Mouse (Mus musculus): ENCODE results near the gene Idua. TPM values are rescaled to one million over a fixed set of nuclear protein-coding genes. Genes with fewer than 3 reads are reported as not detected.

Idua gene
- polyA plus RNA-seq, 1 experiment from 2014 or later: 11.5 TPM

GRCm38 (mm10) chr5:108677605-108678295, 17.6 kb downstream of the Idua start:
- Histone ChIP-seq H3K27ac (replicated peaks) (peak overlapping the region; percentile 90), H3K4me1 (peaks cover 19% of the 10 kb centered on the region), H3K36me3 (peaks cover 9% of the 10 kb centered on the region), H3K4me3 (peak overlapping the region; percentile 54), H3K9me3 (replicated peaks) (no peaks in the 10 kb centered on the region), H3K27me3 (ENCODE audit: low read depth, poor library complexity, severe bottlenecking) (no peaks in the 10 kb centered on the region)
- WGBS: 4% methylated on average over 25 of the region's 25 CpGs
- DNase-seq (ENCODE audit: low spot score): peak; percentile 78

- DNase-seq (ENCODE audit: low spot score): no peak
- no peaks in the 10 kb centered on the region for H3K27me3 ChIP-seq (ENCODE audit: low read depth, poor library complexity, severe bottlenecking)
- H3K27ac ChIP-seq (replicated peaks): no peak overlapping the region
- WGBS: 83% methylated on average over 6 of the region's 6 CpGs
- H3K9me3 ChIP-seq (replicated peaks): no peaks in the 10 kb centered on the region
- H3K4me3 ChIP-seq: no peak overlapping the region
- peaks cover 3% of the 10 kb centered on the region; the same call in 1 of the 2 replicates for H3K36me3 ChIP-seq
- H3K4me1 ChIP-seq: peaks cover 19% of the 10 kb centered on the region
These were observed 18.2 kb downstream of the Idua start for GRCm38 (mm10) chr5:108678296-108678854.

GRCm38 (mm10) chr5:108679909-108680308, 19.8 kb downstream of the Idua start:
- Histone ChIP-seq H3K4me3 (no peak overlapping the region), H3K36me3 (no peaks in the 10 kb centered on the region), H3K9me3 (replicated peaks) (no peaks in the 10 kb centered on the region), H3K4me1 (peaks cover 19% of the 10 kb centered on the region), H3K27me3 (ENCODE audit: low read depth, poor library complexity, severe bottlenecking) (no peaks in the 10 kb centered on the region), H3K27ac (replicated peaks) (no peak overlapping the region)
- DNase-seq (ENCODE audit: low spot score): no peak
- 60% methylated on average over 3 of the region's 3 CpGs for WGBS

GRCm38 (mm10) chr5:108680871-108681270, 20.7 kb downstream of the Idua start:
- no peaks in the 10 kb centered on the region for H3K9me3 ChIP-seq (replicated peaks)
- H3K27me3 ChIP-seq (ENCODE audit: low read depth, poor library complexity, severe bottlenecking): no peaks in the 10 kb centered on the region
- WGBS: 92% methylated on average over 6 of the region's 6 CpGs
- H3K36me3 ChIP-seq: no peaks in the 10 kb centered on the region
- H3K27ac ChIP-seq (replicated peaks): no peak overlapping the region
- peaks cover 17% of the 10 kb centered on the region for H3K4me1 ChIP-seq
- no peak overlapping the region for H3K4me3 ChIP-seq
- DNase-seq (ENCODE audit: low spot score): no peak

- Histone ChIP-seq H3K4me1 (peaks cover 22% of the 10 kb centered on the region), H3K36me3 (no peaks in the 10 kb centered on the region), H3K4me3 (no peak overlapping the region), H3K27ac (replicated peaks) (no peak overlapping the region), H3K9me3 (replicated peaks) (no peaks in the 10 kb centered on the region), H3K27me3 (ENCODE audit: low read depth, poor library complexity, severe bottlenecking) (peaks cover 25% of the 10 kb centered on the region)
- DNase-seq (ENCODE audit: low spot score): no peak
- WGBS: 76% methylated on average over 5 of the region's 5 CpGs
These were observed 29.0 kb downstream of the Idua start for GRCm38 (mm10) chr5:108689091-108689490.

GRCm38 (mm10) chr5:108691152-108691551, 31.0 kb downstream of the Idua start:
- no peak overlapping the region for H3K4me3 ChIP-seq
- WGBS: 75% methylated on average over 4 of the region's 4 CpGs
- no peaks in the 10 kb centered on the region for H3K36me3 ChIP-seq
- no peak overlapping the region for H3K27ac ChIP-seq (replicated peaks)
- H3K4me1 ChIP-seq: peaks cover 38% of the 10 kb centered on the region
- no peaks in the 10 kb centered on the region for H3K9me3 ChIP-seq (replicated peaks)
- no peak for DNase-seq (ENCODE audit: low spot score)
- peaks cover 38% of the 10 kb centered on the region for H3K27me3 ChIP-seq (ENCODE audit: low read depth, poor library complexity, severe bottlenecking)

- H3K27ac ChIP-seq (replicated peaks): no peak within 1 kb of the TSS
- WGBS: 4% methylated on average over 16 of the region's 18 CpGs
- DNase-seq (ENCODE audit: low spot score): peak; percentile 46
- H3K27me3 ChIP-seq (ENCODE audit: low read depth, poor library complexity, severe bottlenecking): peaks cover 38% of the 10 kb centered on the region
- no peaks in the 10 kb centered on the region for H3K9me3 ChIP-seq (replicated peaks)
- H3K36me3 ChIP-seq: no peaks in the 10 kb centered on the region
- peaks cover 49% of the 10 kb centered on the region for H3K4me1 ChIP-seq
- peak within 1 kb of the TSS; percentile 87 for H3K4me3 ChIP-seq
These were observed 32.1 kb downstream of the Idua start, which contains the start of gene Fgfrl1 for GRCm38 (mm10) chr5:108692271-108692670. Gene Fgfrl1, plus strand, starts transcription at chr5:108692382.

- H3K4me1 ChIP-seq: peaks cover 63% of the 10 kb centered on the region
- peak overlapping the region; percentile 89 for H3K27ac ChIP-seq (replicated peaks)
- WGBS: under 1% methylated on average over 42 of the region's 43 CpGs
- 0 out of 2 replicates have a peak, but pooled peaks cover 5% of the 10 kb centered on the region for H3K36me3 ChIP-seq
- DNase-seq (ENCODE audit: low spot score): peak; percentile 93
- H3K9me3 ChIP-seq (replicated peaks): no peaks in the 10 kb centered on the region
- peaks cover 38% of the 10 kb centered on the region for H3K27me3 ChIP-seq (ENCODE audit: low read depth, poor library complexity, severe bottlenecking)
- H3K4me3 ChIP-seq: peak overlapping the region; percentile 87
These were observed 33.7 kb downstream of the Idua start for GRCm38 (mm10) chr5:108693872-108694288.

- peak overlapping the region; percentile 89 for H3K27ac ChIP-seq (replicated peaks)
- no peaks in the 10 kb centered on the region for H3K9me3 ChIP-seq (replicated peaks)
- under 1% methylated on average over 98 of the region's 99 CpGs for WGBS
- H3K4me1 ChIP-seq: peaks cover 60% of the 10 kb centered on the region
- peak; percentile 56 for DNase-seq (ENCODE audit: low spot score)
- H3K36me3 ChIP-seq: 0 out of 2 replicates have a peak, but pooled peaks cover 8% of the 10 kb centered on the region
- peak overlapping the region; percentile 87 for H3K4me3 ChIP-seq
- peaks cover 38% of the 10 kb centered on the region for H3K27me3 ChIP-seq (ENCODE audit: low read depth, poor library complexity, severe bottlenecking)
These were observed 34.5 kb downstream of the Idua start for GRCm38 (mm10) chr5:108694352-108695261.

- WGBS: 94% methylated on average over 12 of the region's 12 CpGs
- 0 out of 2 replicates have a peak, but pooled peaks cover 8% of the 10 kb centered on the region for H3K36me3 ChIP-seq
- no peaks in the 10 kb centered on the region for H3K9me3 ChIP-seq (replicated peaks)
- peaks cover 38% of the 10 kb centered on the region for H3K27me3 ChIP-seq (ENCODE audit: low read depth, poor library complexity, severe bottlenecking)
- H3K27ac ChIP-seq (replicated peaks): no peak overlapping the region
- H3K4me1 ChIP-seq: peaks cover 73% of the 10 kb centered on the region
- no peak for DNase-seq (ENCODE audit: low spot score)
- H3K4me3 ChIP-seq: peak overlapping the region; percentile 87; the same call in 1 of the 2 replicates
These were observed 35.7 kb downstream of the Idua start for GRCm38 (mm10) chr5:108695861-108696260.

GRCm38 (mm10) chr5:108696542-108696941, 36.4 kb downstream of the Idua start:
- Histone ChIP-seq H3K4me3 (no peak overlapping the region; the same call in 1 of the 2 replicates), H3K36me3 (0 out of 2 replicates have a peak, but pooled peaks cover 8% of the 10 kb centered on the region), H3K9me3 (replicated peaks) (no peaks in the 10 kb centered on the region), H3K4me1 (peaks cover 77% of the 10 kb centered on the region), H3K27ac (replicated peaks) (no peak overlapping the region), H3K27me3 (ENCODE audit: low read depth, poor library complexity, severe bottlenecking) (peaks cover 34% of the 10 kb centered on the region)
- no peak for DNase-seq (ENCODE audit: low spot score)
- 78% methylated on average over 3 of the region's 3 CpGs for WGBS

GRCm38 (mm10) chr5:108697341-108697753, 37.2 kb downstream of the Idua start:
- peak; percentile 44 for DNase-seq (ENCODE audit: low spot score)
- peaks cover 71% of the 10 kb centered on the region for H3K4me1 ChIP-seq
- 17% methylated on average over 4 of the region's 4 CpGs for WGBS
- H3K27me3 ChIP-seq (ENCODE audit: low read depth, poor library complexity, severe bottlenecking): peaks cover 26% of the 10 kb centered on the region
- H3K36me3 ChIP-seq: peaks cover 16% of the 10 kb centered on the region
- peak overlapping the region; percentile 78 for H3K27ac ChIP-seq (replicated peaks)
- H3K9me3 ChIP-seq (replicated peaks): no peaks in the 10 kb centered on the region
- peak overlapping the region; percentile 28; the same call in 1 of the 2 replicates for H3K4me3 ChIP-seq
